Mouse (Mus musculus) MEL (cell line): ENCODE data around the gene Sik3. TPM values are rescaled to one million over a fixed set of nuclear protein-coding genes. Genes with fewer than 3 reads are reported as not detected.
A peak's percentile ranks its signal among the peaks of the same experiment; 100 is the strongest.

Experiments
- DNase-seq: peaks from one replicate; pipeline ENCODE4 v3.0.0; 2011; ENCODE audit warnings: low read depth, low spot score
- H3K27ac ChIP-seq: 2 replicates; pipeline ENCODE4 v1.5.1; 2012; ENCODE audit warnings: low read depth, mild to moderate bottlenecking, control low read depth, low read length, moderate library complexity; ENCODE audit not compliant: control insufficient read depth
- H3K27me3 ChIP-seq, 2 experiments: fragments of 150-350 bp in 1 of 2; sonication (generic) in 1 of 2; 2 replicates each; pipeline ENCODE4 v1.6.1; 2012; ENCODE audit warnings: low read length in 2 of 2, mild to moderate bottlenecking in 2 of 2, improper control_type of control experiment in 1 of 2, moderate library complexity in 1 of 2; ENCODE audit not compliant: insufficient read depth in 2 of 2, control insufficient read depth in 1 of 2
- H3K36me3 ChIP-seq, 2 experiments: 2 replicates each; pipeline ENCODE4 v1.6.1; 2012 to 2014; ENCODE audit warnings: low read length in 2 of 2, improper control_type of control experiment in 1 of 2, inconsistent platforms in 1 of 2, mild to moderate bottlenecking in 1 of 2; ENCODE audit not compliant: insufficient read depth in 2 of 2, control insufficient read depth in 1 of 2
- H3K4me1 ChIP-seq, 2 experiments: fragments of 150-350 bp in 1 of 2; sonication (generic) in 1 of 2; 2 replicates each; pipeline ENCODE4 v1.6.1; 2012; ENCODE audit warnings: low read length in 2 of 2, improper control_type of control experiment in 1 of 2, mild to moderate bottlenecking in 1 of 2; ENCODE audit not compliant: insufficient read depth in 2 of 2, control insufficient read depth in 1 of 2
- H3K4me3 ChIP-seq, 2 experiments: fragments of 150-350 bp in 1 of 2; sonication (generic) in 1 of 2; 2 replicates each; pipeline ENCODE4 v1.5.1; 2012; ENCODE audit warnings: low read depth in 2 of 2, low read length in 2 of 2, mild to moderate bottlenecking in 2 of 2, moderate library complexity in 2 of 2, control low read depth in 1 of 2, improper control_type of control experiment in 1 of 2; ENCODE audit not compliant: control insufficient read depth in 1 of 2, insufficient read depth in 1 of 2
- H3K79me2 ChIP-seq: 2 replicates; pipeline ENCODE4 v1.6.1; 2012; ENCODE audit warnings: mild to moderate bottlenecking, low read length, moderate library complexity; ENCODE audit not compliant: control insufficient read depth, poor library complexity, insufficient read depth
- H3K9ac ChIP-seq: 2 replicates; pipeline ENCODE4 v1.6.1; 2012; ENCODE audit warnings: low read depth, mild to moderate bottlenecking, control low read depth, low read length, moderate library complexity; ENCODE audit not compliant: control insufficient read depth, poor library complexity, severe bottlenecking
- H3K9me3 ChIP-seq: fragments of 150-350 bp; sonication (generic); replicated peaks from 2 replicates; pipeline ENCODE4 v1.6.1; 2012; ENCODE audit warnings: mild to moderate bottlenecking, low read length, improper control_type of control experiment, moderate library complexity; ENCODE audit not compliant: insufficient read depth
- BHLHE40 ChIP-seq: IDR thresholded peaks from 2 replicates; pipeline ENCODE4 v1.6.1; 2012; ENCODE audit warnings: low read depth, mild to moderate bottlenecking, inconsistent platforms, low read length, improper control_type of control experiment, borderline replicate concordance
- CHD1 ChIP-seq: IDR thresholded peaks from 2 replicates; pipeline ENCODE4 v1.6.1; 2012; ENCODE audit warnings: low read depth, mild to moderate bottlenecking, inconsistent platforms, low read length, improper control_type of control experiment
- CHD2 ChIP-seq: IDR thresholded peaks from 2 replicates; pipeline ENCODE4 v1.6.1; 2011; ENCODE audit warnings: low read length, improper control_type of control experiment
- E2F4 ChIP-seq: IDR thresholded peaks from 2 replicates; pipeline ENCODE4 v1.6.1; 2011; ENCODE audit warnings: low read depth, low read length, improper control_type of control experiment, borderline replicate concordance
- ELF1 ChIP-seq: IDR thresholded peaks from 2 replicates; pipeline ENCODE4 v1.6.1; 2014; ENCODE audit warnings: low read depth, mild to moderate bottlenecking, inconsistent platforms, low read length, improper control_type of control experiment, moderate library complexity
- EP300 ChIP-seq, 2 experiments: IDR thresholded peaks; 2 replicates each; pipeline ENCODE4 v1.6.1; 2011; ENCODE audit warnings: improper control_type of control experiment in 2 of 2, low read length in 2 of 2, low read depth in 1 of 2, mild to moderate bottlenecking in 1 of 2
- ETS1 ChIP-seq: IDR thresholded peaks from 2 replicates; pipeline ENCODE4 v1.6.1; 2012; ENCODE audit warnings: low read depth, mild to moderate bottlenecking, inconsistent platforms, low read length, improper control_type of control experiment, moderate library complexity
- GATA1 ChIP-seq: IDR thresholded peaks from 2 replicates; pipeline ENCODE4 v1.6.1; 2011; ENCODE audit warnings: low read depth, low read length, improper control_type of control experiment
- JUND ChIP-seq: IDR thresholded peaks from 2 replicates; pipeline ENCODE4 v1.6.1; 2011; ENCODE audit warnings: low read depth, mild to moderate bottlenecking, improper control_type of control experiment, low read length
- KAT2A ChIP-seq: conservative IDR thresholded peaks from 2 replicates; pipeline ENCODE4 v1.6.1; 2012; ENCODE audit warnings: low read depth, low read length, improper control_type of control experiment, inconsistent platforms
- MAX ChIP-seq: IDR thresholded peaks from 2 replicates; pipeline ENCODE4 v1.6.1; 2011; ENCODE audit warnings: low read length, improper control_type of control experiment
- MAZ ChIP-seq: IDR thresholded peaks from 2 replicates; pipeline ENCODE4 v1.6.1; 2012; ENCODE audit warnings: low read depth, mild to moderate bottlenecking, inconsistent platforms, low read length, improper control_type of control experiment
- MXI1 ChIP-seq: IDR thresholded peaks from 2 replicates; pipeline ENCODE4 v1.6.1; 2011; ENCODE audit warnings: mild to moderate bottlenecking, low read depth, low read length, improper control_type of control experiment
- MYB ChIP-seq: IDR thresholded peaks from 2 replicates; pipeline ENCODE4 v1.6.1; 2011; ENCODE audit warnings: mild to moderate bottlenecking, low read depth, low read length, improper control_type of control experiment
- MYC ChIP-seq: IDR thresholded peaks from 2 replicates; pipeline ENCODE4 v1.6.1; 2011; ENCODE audit warnings: low read depth, mild to moderate bottlenecking, low read length, improper control_type of control experiment, moderate library complexity
- NELFE ChIP-seq: IDR thresholded peaks from 2 replicates; pipeline ENCODE4 v1.6.1; 2011; ENCODE audit warnings: low read depth, low read length, improper control_type of control experiment
- NRF1 ChIP-seq: IDR thresholded peaks from 2 replicates; pipeline ENCODE4 v1.6.1; 2014; ENCODE audit warnings: low read depth, mild to moderate bottlenecking, inconsistent platforms, low read length, improper control_type of control experiment, moderate library complexity; ENCODE audit not compliant: poor library complexity, insufficient read depth, severe bottlenecking
- POLR2A ChIP-seq, 2 experiments: IDR thresholded peaks; 2 replicates each; pipeline ENCODE4 v1.6.1; 2011 to 2012; ENCODE audit warnings: low read length in 2 of 2, mild to moderate bottlenecking in 2 of 2, control low read depth in 1 of 2, improper control_type of control experiment in 1 of 2, low read depth in 1 of 2, moderate library complexity in 1 of 2; ENCODE audit not compliant: control insufficient read depth in 1 of 2, insufficient read depth in 1 of 2, poor library complexity in 1 of 2
- POLR2AphosphoS2 ChIP-seq: IDR thresholded peaks from 2 replicates; pipeline ENCODE4 v1.6.1; 2011; ENCODE audit warnings: low read length, improper control_type of control experiment
- POLR2AphosphoS5 ChIP-seq: IDR thresholded peaks from 2 replicates; pipeline ENCODE4 v1.6.1; 2012; ENCODE audit warnings: low read depth, borderline replicate concordance, mild to moderate bottlenecking, inconsistent platforms, low read length, moderate library complexity, mixed read lengths
- RAD21 ChIP-seq: IDR thresholded peaks from 2 replicates; pipeline ENCODE4 v1.6.1; 2011; ENCODE audit warnings: mild to moderate bottlenecking, low read depth, low read length, improper control_type of control experiment
- SIN3A ChIP-seq: IDR thresholded peaks from 2 replicates; pipeline ENCODE4 v1.6.1; 2012; ENCODE audit warnings: low read length, improper control_type of control experiment, inconsistent platforms
- SMC3 ChIP-seq: IDR thresholded peaks from 2 replicates; pipeline ENCODE4 v1.6.1; 2011; ENCODE audit warnings: low read depth, low read length, improper control_type of control experiment
- TAL1 ChIP-seq: IDR thresholded peaks from 2 replicates; pipeline ENCODE4 v1.6.1; 2012; ENCODE audit warnings: mild to moderate bottlenecking, inconsistent platforms, low read length, moderate library complexity, mixed read lengths
- TBP ChIP-seq: IDR thresholded peaks from 2 replicates; pipeline ENCODE4 v1.8.0; 2011; ENCODE audit warnings: low read depth, low read length, improper control_type of control experiment
- UBTF ChIP-seq: IDR thresholded peaks from 2 replicates; pipeline ENCODE4 v1.6.1; 2012; ENCODE audit warnings: low read depth, mild to moderate bottlenecking, inconsistent platforms, low read length, improper control_type of control experiment, moderate library complexity, borderline replicate concordance; ENCODE audit not compliant: insufficient read depth
- USF1 ChIP-seq: IDR thresholded peaks from 2 replicates; pipeline ENCODE4 v1.6.1; 2014; ENCODE audit warnings: low read depth, mild to moderate bottlenecking, inconsistent platforms, low read length, improper control_type of control experiment, moderate library complexity
- ZC3H11A ChIP-seq: IDR thresholded peaks from 2 replicates; pipeline ENCODE4 v1.6.1; 2012; ENCODE audit warnings: low read depth, mild to moderate bottlenecking, inconsistent platforms, low read length, improper control_type of control experiment
- ZMIZ1 ChIP-seq: IDR thresholded peaks from 2 replicates; pipeline ENCODE4 v1.6.1; 2012; ENCODE audit warnings: low read depth, mild to moderate bottlenecking, inconsistent platforms, low read length, improper control_type of control experiment, moderate library complexity
- ZNF384 ChIP-seq: IDR thresholded peaks from 2 replicates; pipeline ENCODE4 v1.6.1; 2012; ENCODE audit warnings: low read depth, mild to moderate bottlenecking, inconsistent platforms, low read length, improper control_type of control experiment
- polyA plus RNA-seq, 2 experiments: library from polyadenylated mRNA; stranded (reverse) in 1 of 2; unstranded in 1 of 2; fragments of >175 nt in 1 of 2; fragments of >200 nt in 1 of 2; gene quantifications; 2 replicates each; pipeline versions ENCODE4 v1.2.1 to v1.2.4; 2012; ENCODE audit warnings: low replicate concordance in 2 of 2, low read depth in 1 of 2; ENCODE audit not compliant: insufficient read length in 2 of 2, insufficient read depth in 1 of 2, missing spikeins in 1 of 2
- total RNA-seq: library from RNA; depleted of rRNA; stranded (reverse); fragments of 300-350 nt; gene quantifications from 2 replicates; pipeline ENCODE4 v1.2.3, GENCODE M21; 2012

Gene Sik3
- total and polyA plus RNA-seq, 3 experiments = 78.7 to 111 TPM; not detected in 1

GRCm38 (mm10) chr9:46199609-46200008 lies 187.0 kb downstream of the Sik3 start:
- Histone ChIP-seq H3K27me3 (no peaks in the 10 kb centered on the region), H3K27ac (no peak overlapping the region), H3K79me2 (no peaks in the 10 kb centered on the region), H3K4me3 (no peak overlapping the region), H3K4me1 (no peaks in the 10 kb centered on the region), H3K9me3 (no peaks in the 10 kb centered on the region), H3K9ac (no peak overlapping the region), H3K36me3 (peaks cover 0 to 17% of the 10 kb centered on the region in 2 experiments; a peak in 2 of 4 replicates)
- DNase-seq = no peak
- TF ChIP-seq ZC3H11A (no peak), NELFE (no peak), MYC (no peak), EP300 (IDR thresholded peaks at IDR 0.05; ENCODE audit: low read depth in 1 of 2, low read length in 2 of 2) (no peak), KAT2A (no peak), JUND (no peak), MAX (no peak), USF1 (no peak), SIN3A (no peak), TBP (no peak), CHD1 (no peak), MYB (no peak), POLR2A (IDR thresholded peaks at IDR 0.05; ENCODE audit: control insufficient read depth in 1 of 2, insufficient read depth in 1 of 2, low read depth in 1 of 2, low read length in 2 of 2, poor library complexity in 1 of 2) (no peak), ETS1 (no peak)

- Histone ChIP-seq H3K9me3 (no peaks in the 10 kb centered on the region), H3K27me3 (no peaks in the 10 kb centered on the region), H3K9ac (peak overlapping the region; percentile 36), H3K4me3 (no peak overlapping the region), H3K4me1 (peaks cover 25% of the 10 kb centered on the region in 2 experiments), H3K79me2 (no peaks in the 10 kb centered on the region), H3K27ac (peak overlapping the region; percentile 96), H3K36me3 (peaks cover 0 to 34% of the 10 kb centered on the region in 2 experiments; a peak in 3 of 4 replicates)
- peak; percentile 95 for DNase-seq
- TF ChIP-seq NELFE (peak; percentile 36), TBP (0 out of 2 replicates have a peak, but pooled peaks have one; percentile 15), MAX (peak; percentile 54; the same call in 1 of the 2 replicates), ELF1 (peak; percentile 51; the same call in 1 of the 2 replicates), POLR2AphosphoS5 (no peak), TAL1 (peak; percentile 86), MYC (peak; percentile 76; the same call in 1 of the 2 replicates), MYB (peak; percentile 97), ZNF384 (no peak), POLR2A (IDR thresholded peaks at IDR 0.05; ENCODE audit: control insufficient read depth in 1 of 2, insufficient read depth in 1 of 2, low read depth in 1 of 2, low read length in 2 of 2, poor library complexity in 1 of 2) (peak in 1 of 2 experiments; percentile 46; a peak in 1 of 4 replicates), EP300 (IDR thresholded peaks at IDR 0.05; ENCODE audit: low read depth in 1 of 2, low read length in 2 of 2) (peak; percentile 97 to 100), ETS1 (peak; percentile 100), ZMIZ1 (no peak), SMC3 (0 out of 2 replicates have a peak, but pooled peaks have one; percentile 4), POLR2AphosphoS2 (no peak; the same call in 1 of the 2 replicates), RAD21 (no peak), GATA1 (peak; percentile 93), BHLHE40 (peak; percentile 72), MAZ (no peak), UBTF (no peak), E2F4 (no peak), MXI1 (peak; percentile 50; the same call in 1 of the 2 replicates), NRF1 (no peak), CHD1 (0 out of 2 replicates have a peak, but pooled peaks have one; percentile 2), CHD2 (peak; percentile 55)
Measured at GRCm38 (mm10) chr9:46206834-46207500, 194.3 kb downstream of the Sik3 start.
